Mouse (Mus musculus) kidney, postnatal 14 days (tissue): Measurements from ENCODE around the gene Cyp4a31.
"Not testable (repeated sequence)": the region's sequence is repeated elsewhere in the genome, so short reads cannot be mapped to it uniquely, and the experiment has no call there.

Experiments
- DNase-seq: peaks from one replicate; pipeline ENCODE4 v3.0.0; 2022; ENCODE audit warnings: mixed read lengths

The Cyp4a31 gene

GRCm38 (mm10) chr4:115563401-115563800, at the start of gene Cyp4a31:
Gene Cyp4a31 (plus strand): TSS chr4:115563649.
- peak; percentile 56 for DNase-seq

GRCm38 (mm10) chr4:115513964-115514363, 49.5 kb upstream of the Cyp4a31 start:
- DNase-seq: peak; percentile 43

- peak; percentile 35 for DNase-seq
Observed at GRCm38 (mm10) chr4:115518000-115518399, 45.4 kb upstream of the Cyp4a31 start, which contains the start of gene Cyp4a10. Gene Cyp4a10 (plus strand): TSS chr4:115518264.

DNA sequence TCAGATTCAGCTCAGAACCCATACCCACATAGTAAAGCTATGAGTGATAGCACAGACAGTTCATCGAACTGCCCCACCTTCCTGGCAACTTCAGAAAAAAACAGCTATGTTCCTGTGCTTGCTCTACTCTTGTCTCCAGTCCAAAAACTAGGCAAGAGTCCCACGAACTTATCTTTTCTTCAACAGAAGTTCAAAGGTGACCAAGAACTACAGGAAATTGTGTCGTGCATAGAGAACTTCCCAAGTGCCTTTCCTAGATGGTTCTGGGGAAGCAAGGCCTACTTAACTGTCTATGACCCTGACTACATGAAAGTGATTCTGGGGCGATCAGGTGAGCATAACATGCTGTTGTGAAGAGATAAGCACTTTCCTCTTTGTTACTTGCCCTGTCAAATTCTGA, 44.0 kb upstream of the Cyp4a31 start:
- DNase-seq: no peak

DNA sequence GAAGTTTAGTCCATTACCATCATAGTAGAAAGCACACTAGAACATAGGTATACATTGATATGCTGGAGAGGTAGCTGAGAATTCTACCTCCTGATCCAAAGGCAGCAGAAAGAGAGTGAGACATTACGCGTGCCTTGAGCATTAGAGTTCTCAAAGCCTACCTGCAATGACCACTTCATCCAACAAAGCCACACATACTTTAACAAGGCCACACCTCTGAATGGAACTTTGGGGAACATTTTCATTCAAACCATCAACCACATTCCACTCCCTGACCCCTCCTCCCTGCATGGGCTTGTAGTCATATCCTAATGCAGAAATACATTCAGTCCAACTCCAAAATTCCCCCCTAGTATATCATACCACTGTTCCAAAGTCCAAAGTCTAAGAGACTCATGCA, 41.7 kb upstream of the Cyp4a31 start:
- no peak for DNase-seq

DNA sequence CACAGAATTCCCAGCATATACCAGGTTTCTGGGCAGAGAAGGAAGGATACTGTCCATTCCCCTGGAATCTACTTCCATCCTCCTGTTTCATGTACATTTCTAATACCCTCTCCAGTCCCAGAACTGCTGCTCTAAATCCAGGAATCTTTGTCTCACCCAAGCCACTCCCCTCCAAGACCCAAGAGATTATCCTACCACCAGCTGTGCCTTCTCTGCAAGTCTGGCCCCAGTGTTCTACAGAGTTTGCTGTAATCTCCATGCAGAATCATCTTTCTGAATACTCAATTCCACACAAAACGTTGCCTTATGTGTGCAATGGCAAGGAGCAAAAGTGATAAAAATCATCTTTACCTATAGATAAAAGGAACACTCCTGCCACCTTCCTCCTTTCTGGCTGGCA, 18.3 kb upstream of the Cyp4a31 start:
- DNase-seq: no peak

GRCm38 (mm10) chr4:115546141-115546828, 17.2 kb upstream of the Cyp4a31 start:
- peak; percentile 45 for DNase-seq

- peak; percentile 29 for DNase-seq
Observed at GRCm38 (mm10) chr4:115552726-115553125, 10.7 kb upstream of the Cyp4a31 start.

- DNase-seq: peak; percentile 37
Observed at GRCm38 (mm10) chr4:115555513-115555912, 7.9 kb upstream of the Cyp4a31 start.

DNA sequence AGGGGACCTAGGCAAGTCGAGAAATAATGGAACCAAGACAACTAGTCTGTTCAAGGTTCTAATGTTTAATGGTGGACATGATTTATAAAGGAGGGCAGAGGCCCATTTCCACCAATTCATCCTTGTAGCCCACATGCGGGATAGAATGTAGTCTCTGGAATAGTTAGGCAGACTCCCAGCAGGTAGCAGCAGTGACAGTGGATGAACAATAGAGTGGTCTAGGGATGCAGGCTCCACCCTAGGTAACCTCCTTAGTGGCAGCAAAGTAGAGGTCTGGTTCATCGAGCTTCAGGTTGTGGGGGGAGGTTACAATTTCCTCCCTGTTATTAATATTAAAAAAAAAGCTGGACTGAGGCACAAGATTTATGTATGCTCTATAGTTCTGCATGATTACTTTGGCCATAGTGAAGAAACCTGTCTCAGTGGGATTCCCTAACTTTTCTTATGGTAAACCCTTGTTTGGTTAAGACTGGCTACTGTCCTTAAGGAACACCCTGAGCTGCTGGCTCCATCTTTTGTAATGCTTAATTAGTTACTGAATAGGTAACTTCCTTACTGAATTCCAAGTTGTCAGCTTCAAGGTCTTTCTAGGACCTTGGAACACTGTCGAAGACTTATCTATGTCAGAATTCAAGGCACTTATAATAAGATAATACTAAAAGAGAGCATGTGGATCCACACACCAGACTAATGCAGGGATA, 5.4 kb upstream of the Cyp4a31 start:
- DNase-seq: no peak

GRCm38 (mm10) chr4:115561236-115561635, 2.2 kb upstream of the Cyp4a31 start:
- DNase-seq: not testable (repeated sequence)

- DNase-seq: not testable (repeated sequence)
Observed at GRCm38 (mm10) chr4:115564469-115565225, 1.2 kb downstream of the Cyp4a31 start.

DNA sequence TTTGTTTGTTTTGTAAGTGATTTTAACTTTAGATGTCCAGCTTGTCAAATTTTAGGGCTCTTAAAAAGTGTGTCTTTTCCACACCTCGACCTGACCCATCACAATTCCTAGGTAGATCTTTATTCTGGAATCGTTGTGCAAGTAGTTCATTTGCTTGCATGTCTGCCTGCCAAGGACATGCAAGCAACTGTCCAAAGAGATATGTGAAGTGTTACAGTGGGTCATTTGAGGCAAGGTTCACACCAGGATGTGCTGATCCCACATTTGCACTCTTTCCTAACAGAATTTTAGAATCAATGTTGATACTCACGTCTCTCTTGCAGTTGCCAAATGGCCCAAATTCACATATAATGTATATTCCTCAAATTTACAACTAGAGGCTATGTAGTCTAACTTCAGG, 11.8 kb downstream of the Cyp4a31 start:
- no peak for DNase-seq

GRCm38 (mm10) chr4:115575776-115576175, 12.3 kb downstream of the Cyp4a31 start:
- DNase-seq: no peak

- DNase-seq: no peak
Observed at GRCm38 (mm10) chr4:115583036-115583435, 19.6 kb downstream of the Cyp4a31 start.

DNA sequence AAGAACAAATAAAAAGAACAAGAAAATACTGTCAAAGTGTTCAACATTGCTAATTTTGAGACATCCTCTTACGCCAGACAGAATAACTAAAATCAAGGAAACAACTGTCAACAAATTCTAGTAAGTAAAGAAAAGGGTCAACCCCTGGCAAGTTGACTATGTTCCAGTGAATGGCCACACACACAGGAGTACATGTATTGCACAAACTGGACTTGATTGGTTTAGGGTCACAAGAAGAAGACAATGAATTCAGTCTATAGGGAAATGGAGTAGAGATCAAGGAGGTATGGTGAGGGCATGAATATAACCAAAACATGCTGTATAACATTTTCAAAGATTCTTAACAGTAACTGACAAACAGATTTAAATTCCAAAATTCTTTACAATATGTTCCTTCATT, 32.9 kb downstream of the Cyp4a31 start:
- DNase-seq: no peak

- DNase-seq: no peak
Observed at GRCm38 (mm10) chr4:115596824-115597336, 33.4 kb downstream of the Cyp4a31 start.

DNA sequence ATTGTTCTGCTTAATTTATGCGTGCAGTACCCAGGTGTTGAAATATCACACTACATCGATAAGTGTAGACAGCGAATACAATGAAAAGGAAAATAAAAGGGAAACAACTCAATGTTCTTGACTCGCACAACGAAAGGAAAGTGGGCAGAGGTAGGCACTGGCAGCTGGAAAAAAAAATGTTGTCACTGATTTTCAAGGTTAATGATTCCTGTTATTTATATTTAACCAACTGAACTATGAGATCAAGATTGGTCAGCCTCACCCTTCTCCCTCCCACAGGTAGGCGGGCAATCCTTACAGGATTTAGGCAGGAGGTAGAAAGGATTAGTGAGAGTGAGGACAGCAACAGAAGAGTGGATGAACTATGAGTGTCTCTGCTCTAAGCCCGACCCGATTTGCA, 37.2 kb downstream of the Cyp4a31 start, which contains the start of gene Cyp4a32:
Cyp4a32 (plus strand) TSS at position 359 of the 400 bp plus-strand sequence.
- not testable (repeated sequence) for DNase-seq

GRCm38 (mm10) chr4:115614005-115614404, 50.6 kb downstream of the Cyp4a31 start:
- no peak for DNase-seq

DNA sequence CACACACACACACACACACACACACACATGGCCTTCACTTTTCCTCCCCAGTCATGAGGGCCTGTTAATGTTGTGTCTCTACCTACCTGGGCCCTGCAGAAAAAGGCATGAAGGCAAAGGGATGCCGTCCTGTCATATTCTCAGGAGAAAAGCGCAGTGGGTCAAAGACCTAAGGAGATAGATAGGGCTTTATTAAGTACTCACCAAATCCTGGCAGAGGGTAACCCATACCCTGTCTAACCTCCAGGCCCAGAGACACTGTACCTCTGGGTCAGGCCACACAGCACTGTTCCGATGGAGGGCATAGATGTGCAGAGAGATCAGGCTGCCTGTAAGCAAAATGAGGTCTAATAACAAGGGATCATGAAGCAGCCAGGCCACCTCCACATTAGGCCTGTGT, 62.1 kb downstream of the Cyp4a31 start:
- DNase-seq: not testable (repeated sequence)
